Mouse (Mus musculus) adrenal gland, adult 10 weeks (tissue): Measurements from ENCODE around the gene Nkapd1. TPM values are rescaled to one million over a fixed set of nuclear protein-coding genes. Genes with fewer than 3 reads are reported as not detected.

Experiments used
- polyA plus RNA-seq: library from polyadenylated mRNA; stranded (reverse); fragments of 350-450 nt; fragmentation: Illumina TruSeq; extraction: RNeasy Lipid Tissue Mini Kit (QIAGEN cat#74804); gene quantifications from one replicate; pipeline ENCODE4 v1.2.3, GENCODE M21; 2014; ENCODE audit warnings: low read depth, low replicate concordance

Nkapd1 gene
- 107 TPM for polyA plus RNA-seq

GRCm38 (mm10) chr9:50616766-50617603 is at the start of gene Nkapd1, which contains the start of gene Pih1d2:
TSS of gene Nkapd1 (minus strand) at chr9:50617464.
TSS of gene Pih1d2 (plus strand) at chr9:50617321.

GRCm38 (mm10) chr9:50659392-50660217 is 42.3 kb upstream of the Nkapd1 start, which contains the start of gene Dlat:
TSS of gene Dlat (minus strand) at chr9:50659780.

GRCm38 (mm10) chr9:50603189-50603997 is 13.9 kb downstream of the Nkapd1 start, which contains the start of the genes Sdhd and Timm8b:
TSS of gene Sdhd (minus strand) at chr9:50603812.
TSS of gene Timm8b (plus strand) at chr9:50603910.

GRCm38 (mm10) chr9:50561145-50561917 is 55.9 kb downstream of the Nkapd1 start, which contains the start of gene Tex12:
TSS of gene Tex12 (minus strand) at chr9:50561325.

Other genes with a start within 250 kb of the Nkapd1 start
- 0.47 TPM for gene Plet1, start 122.9 kb downstream of the Nkapd1 start, polyA plus RNA-seq
- 169 TPM for gene Pts, start 88.7 kb downstream of the Nkapd1 start, polyA plus RNA-seq
- 18.4 TPM for gene Il18, start 62.6 kb downstream of the Nkapd1 start, polyA plus RNA-seq
- 0.52 TPM for gene Bco2, start 62.3 kb downstream of the Nkapd1 start, polyA plus RNA-seq
- gene Tex12, start 56.1 kb downstream of the Nkapd1 start, polyA plus RNA-seq: not detected
- gene Sdhd, start 13.7 kb downstream of the Nkapd1 start, polyA plus RNA-seq: 192 TPM
- gene Timm8b, start 13.6 kb downstream of the Nkapd1 start, polyA plus RNA-seq: 132 TPM
- gene Pih1d2, start 143 bp downstream of the Nkapd1 start, polyA plus RNA-seq: 6.1 TPM
- 128 TPM for gene Dlat, start 42.3 kb upstream of the Nkapd1 start, polyA plus RNA-seq
- 10.2 TPM for gene Dixdc1, start 122.1 kb upstream of the Nkapd1 start, polyA plus RNA-seq
- gene 2310030G06Rik, start 129.1 kb upstream of the Nkapd1 start, polyA plus RNA-seq: 18.0 TPM
- gene Cryab, start 133.9 kb upstream of the Nkapd1 start, polyA plus RNA-seq: 7.9 TPM
- not detected for gene Hspb2, start 134.9 kb upstream of the Nkapd1 start, polyA plus RNA-seq
- gene Fdxacb1, start 150.8 kb upstream of the Nkapd1 start, polyA plus RNA-seq: 6.4 TPM
- gene Alg9, start 157.6 kb upstream of the Nkapd1 start, polyA plus RNA-seq: 10.5 TPM
- gene 1110032A03Rik, start 158.1 kb upstream of the Nkapd1 start, polyA plus RNA-seq: 140 TPM
- gene Ppp2r1b, start 227.8 kb upstream of the Nkapd1 start, polyA plus RNA-seq: 46.8 TPM